Mouse (Mus musculus) lung, embryonic 15.5 days (tissue): ENCODE results near the gene Anapc1. TPM values are rescaled to one million over a fixed set of nuclear protein-coding genes. Genes with fewer than 3 reads are reported as not detected.

Experiments
- polyA plus RNA-seq: library from polyadenylated mRNA; unstranded; fragments of >200 nt; fragmentation: Nextera tagmentation; extraction: Ambion mirVana; gene quantifications from 2 replicates; pipeline ENCODE4 v1.2.1, GENCODE M21; 2015

Gene Anapc1
- polyA plus RNA-seq, 1 experiment from 2014 or later: 71.8 TPM

Other genes with a start within 250 kb of the Anapc1 start
- gene Spdye4c, start 96.2 kb downstream of the Anapc1 start, polyA plus RNA-seq: not detected in 2 replicates
- gene Mertk, start 11.6 kb upstream of the Anapc1 start, polyA plus RNA-seq: 4.1 and 5.6 TPM in 2 replicates
- gene Tmem87b, start 130.7 kb upstream of the Anapc1 start, polyA plus RNA-seq: 29.5 and 31.4 TPM in 2 replicates
- 8.7 and 9.1 TPM in 2 replicates for gene Fbln7, start 175.6 kb upstream of the Anapc1 start, polyA plus RNA-seq